Mouse (Mus musculus): ENCODE results near the gene Bdkrb2. TPM values are rescaled to one million over a fixed set of nuclear protein-coding genes. Genes with fewer than 3 reads are reported as not detected.

Gene Bdkrb2
- not detected for total RNA-seq (2023)

GRCm38 (mm10) chr12:105562936-105563680 is at the start of gene Bdkrb2:
Gene Bdkrb2 (plus strand): TSS chr12:105563226.

GRCm38 (mm10) chr12:105602581-105603210 is 39.7 kb downstream of the Bdkrb2 start, which contains the start of gene Bdkrb1:
Gene Bdkrb1 (plus strand): TSS chr12:105603085.

Other genes with a start within 250 kb of the Bdkrb2 start
- not detected for gene Tunar, start 229.4 kb upstream of the Bdkrb2 start, total RNA-seq (2023)
- gene D430019H16Rik, start 109.4 kb upstream of the Bdkrb2 start, total RNA-seq (2023), result not detected
- not detected for gene Bdkrb1, start 39.9 kb downstream of the Bdkrb2 start, total RNA-seq (2023)
- gene Gskip, start 121.6 kb downstream of the Bdkrb2 start, total RNA-seq (2023), result 10.3 TPM
- gene Atg2b, start 122.0 kb downstream of the Bdkrb2 start, total RNA-seq (2023), result 43.1 TPM
- not detected for gene Ak7, start 142.8 kb downstream of the Bdkrb2 start, total RNA-seq (2023)
- 171 TPM for gene Papola, start 221.5 kb downstream of the Bdkrb2 start, total RNA-seq (2023)

Data from CD8-positive naive resting alpha-beta T cell, adult 57 days (primary cell).